Mouse (Mus musculus): ENCODE results near the gene Hdac9.

GRCm38 (mm10) chr12:34888694-34889093, 28.2 kb downstream of the Hdac9 start:
- TF ChIP-seq CTCF (IDR thresholded peaks at IDR 0.05; ENCODE audit: low read depth): no peak
- no peak for TF ChIP-seq EP300 (IDR thresholded peaks at IDR 0.05; ENCODE audit: low read depth)
